Mouse (Mus musculus) gastrocnemius, postnatal 25 days (tissue): Measurements from ENCODE around the gene Mindy4b-ps. TPM values are rescaled to one million over a fixed set of nuclear protein-coding genes. Genes with fewer than 3 reads are reported as not detected.
"Not testable (repeated sequence)": the region's sequence is repeated elsewhere in the genome, so short reads cannot be mapped to it uniquely, and the experiment has no call there.

Experiments used
- DNase-seq: peaks from one replicate; pipeline ENCODE4 v3.0.0; 2022
- long read RNA-seq, 2 experiments: library from polyadenylated mRNA; stranded (forward); transcript quantifications; one replicate each; pipeline ENCODE4 v2.0.0; 2021
- total RNA-seq, 2 experiments: library from RNA; stranded (reverse); gene quantifications; 1 replicate in 1 of 2; 2 replicates in 1 of 2; pipeline ENCODE4 v1.2.3; 2021

The Mindy4b-ps gene
- not detected for total RNA-seq
- long read RNA-seq, experiment 1 = 0 reads
- long read RNA-seq, experiment 2 = 0 reads

DNA sequence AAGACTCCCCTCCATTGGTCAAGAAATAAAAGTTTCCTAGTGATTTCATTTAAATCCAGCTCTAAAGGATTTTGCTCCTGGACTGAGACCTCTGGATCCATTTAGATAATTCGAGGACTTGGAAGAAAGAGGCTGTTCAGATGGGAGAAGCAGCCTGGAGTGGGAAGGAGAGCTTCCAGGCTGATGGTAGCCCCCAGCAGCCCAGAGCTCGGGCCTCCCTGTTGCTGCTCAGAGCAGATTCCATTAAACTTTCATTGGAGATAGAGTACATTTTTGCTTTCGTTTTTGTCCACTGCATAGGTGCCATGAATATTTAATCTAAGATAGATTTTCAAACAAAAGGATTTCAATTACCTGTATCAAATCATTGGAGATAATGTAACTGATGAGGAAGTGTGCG, at the start of gene Mindy4b-ps:
TSS of gene Mindy4b-ps (minus strand) at position 101 of the 400 bp plus-strand sequence.
- DNase-seq = no peak

DNA sequence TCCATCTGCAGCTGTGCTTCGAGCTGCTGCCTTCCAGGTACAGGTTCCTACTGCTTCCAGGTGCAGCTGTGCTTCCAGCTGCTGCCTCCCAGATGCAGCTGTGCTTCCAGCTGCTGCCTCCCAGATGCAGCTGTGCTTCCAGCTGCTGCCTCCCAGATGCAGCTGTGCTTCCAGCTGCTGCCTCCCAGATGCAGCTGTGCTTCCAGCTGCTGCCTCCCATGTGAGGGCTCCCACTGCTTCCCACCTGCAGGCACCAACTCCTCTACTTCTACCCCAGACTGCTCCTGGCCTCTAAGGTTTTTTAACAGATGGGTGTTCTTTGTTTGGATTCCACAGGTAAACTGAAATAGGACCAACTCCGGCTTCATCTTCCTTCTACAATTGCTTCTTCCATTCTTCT, 49.8 kb upstream of the Mindy4b-ps start:
- DNase-seq = not testable (repeated sequence)

DNA sequence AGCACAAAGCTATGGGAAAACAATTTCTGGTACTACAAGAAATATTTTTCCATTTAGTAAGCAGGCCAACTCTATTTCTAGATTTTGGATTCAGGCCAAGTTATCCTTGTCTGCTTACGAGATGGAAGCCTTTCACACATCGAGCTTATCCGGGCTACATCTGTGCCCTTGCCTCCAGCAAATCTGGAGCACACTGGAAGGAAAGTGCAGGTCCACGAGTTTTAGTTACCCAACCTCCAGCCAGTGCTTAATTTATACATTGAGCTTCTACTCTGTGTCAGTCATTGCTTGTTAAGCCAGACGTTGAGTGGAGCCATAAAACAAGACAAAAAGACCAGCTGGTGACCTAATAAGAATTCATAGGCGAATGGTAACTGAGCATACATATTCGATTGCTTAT, 43.6 kb upstream of the Mindy4b-ps start:
- DNase-seq = no peak

DNA sequence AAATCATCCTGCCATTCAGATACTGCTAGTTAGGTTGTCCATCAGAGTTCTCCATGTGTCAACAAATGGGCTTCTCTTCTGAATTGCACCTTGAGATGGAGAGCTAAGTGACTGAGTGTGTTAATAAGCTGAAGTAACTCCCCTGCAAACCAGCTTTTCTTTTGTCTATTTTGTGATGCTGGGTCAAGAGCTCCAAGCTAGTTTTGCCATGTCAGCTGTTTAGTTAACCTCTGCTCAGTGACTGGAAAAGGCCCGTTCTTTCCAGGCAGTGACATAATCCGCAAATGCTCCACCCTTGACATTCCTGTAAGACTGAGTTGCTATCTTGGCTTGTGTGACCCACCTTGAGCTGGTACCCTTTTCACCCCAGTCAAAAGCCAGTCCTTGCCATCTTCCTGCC, 40.9 kb upstream of the Mindy4b-ps start:
- no peak for DNase-seq

DNA sequence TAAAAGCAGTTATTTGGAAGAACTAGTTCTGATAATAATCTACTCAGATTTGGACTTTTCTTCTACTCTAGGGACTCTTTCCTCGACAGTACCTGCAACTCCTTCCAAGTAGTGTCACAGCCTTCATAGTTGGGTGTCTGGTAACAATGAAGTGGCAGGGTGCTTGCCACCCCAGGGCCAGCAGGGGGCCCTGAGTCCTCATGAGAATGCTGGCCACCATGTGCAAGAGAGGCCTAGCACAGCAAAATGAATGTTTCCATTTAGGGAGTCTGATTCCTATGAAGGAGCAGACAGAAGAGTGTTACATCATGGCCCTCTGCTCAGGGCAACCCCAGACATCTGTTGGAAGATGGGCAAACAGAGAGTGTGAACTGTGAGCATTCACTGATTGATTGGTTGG, 21.3 kb upstream of the Mindy4b-ps start:
- no peak for DNase-seq

DNA sequence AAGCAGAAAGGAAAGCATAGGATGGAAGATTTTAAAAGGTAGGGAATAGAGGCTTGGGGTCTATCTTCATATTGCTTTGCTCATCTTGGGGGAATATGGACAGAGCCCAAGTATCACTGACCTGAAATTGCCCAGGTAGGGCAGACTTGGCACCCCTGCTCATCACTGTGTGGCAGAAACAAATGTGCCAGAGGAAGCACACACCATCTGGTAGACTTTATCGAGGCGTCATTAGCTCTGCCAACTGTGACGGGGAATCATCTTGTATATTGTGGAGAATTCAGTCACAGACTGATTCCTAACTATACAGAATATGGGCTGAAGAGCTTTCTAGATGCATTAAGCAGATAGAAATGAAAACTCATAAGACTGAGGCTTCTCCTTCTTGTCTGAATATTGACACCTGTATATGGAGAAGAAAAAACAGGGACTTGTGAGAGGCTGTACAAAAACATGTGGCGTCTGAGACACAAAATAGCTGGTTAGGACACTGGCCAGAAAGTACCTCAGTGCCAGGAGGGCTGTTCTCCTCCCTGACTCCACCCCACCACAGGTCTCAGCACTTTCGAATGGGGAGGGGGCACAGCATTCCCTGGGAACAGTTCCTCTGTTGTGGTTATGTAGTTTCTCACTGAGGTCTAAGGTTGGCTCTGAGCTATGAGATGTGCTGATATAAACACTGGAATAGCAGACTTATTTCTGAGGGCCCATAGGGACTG, 11.5 kb upstream of the Mindy4b-ps start:
- DNase-seq = no peak

DNA sequence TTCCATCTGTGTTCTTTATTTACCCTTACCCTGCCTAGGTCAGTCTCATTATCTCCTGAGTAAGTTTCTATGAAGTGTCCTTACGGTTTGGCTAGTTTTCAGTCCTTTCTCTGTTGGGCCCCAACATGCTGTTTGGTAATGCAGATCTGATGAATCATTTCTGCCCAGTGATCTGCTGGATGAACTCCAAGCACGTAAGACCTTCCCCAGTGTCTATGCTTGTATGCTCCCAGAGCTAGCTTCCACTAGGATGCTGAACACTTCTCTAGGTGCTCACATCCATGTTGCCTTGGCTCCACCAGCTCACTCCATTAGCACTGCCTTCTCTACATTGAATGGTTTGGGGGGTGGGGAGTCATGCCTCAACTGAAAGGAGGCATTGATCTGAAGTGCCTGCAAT, 10.8 kb upstream of the Mindy4b-ps start:
- DNase-seq = no peak

DNA sequence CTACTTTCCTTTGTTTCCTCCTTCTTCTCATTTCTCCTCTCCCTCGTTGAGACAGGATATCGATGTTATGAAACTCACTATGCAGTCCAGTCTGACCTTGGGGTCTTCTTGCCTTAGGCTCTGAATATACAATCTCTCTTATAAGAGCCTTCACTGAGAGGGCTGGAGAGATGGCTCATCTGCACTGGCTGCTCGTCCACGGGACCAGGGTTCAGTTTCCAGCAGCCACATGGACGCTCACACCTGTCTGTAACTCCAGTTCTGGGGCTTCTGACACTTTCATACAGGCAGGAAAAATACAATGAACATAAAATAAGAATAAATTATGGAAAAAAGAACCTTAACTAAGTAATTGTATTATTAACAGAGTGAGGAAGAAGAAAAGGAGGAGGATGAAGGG, 9.5 kb upstream of the Mindy4b-ps start:
- no peak for DNase-seq

DNA sequence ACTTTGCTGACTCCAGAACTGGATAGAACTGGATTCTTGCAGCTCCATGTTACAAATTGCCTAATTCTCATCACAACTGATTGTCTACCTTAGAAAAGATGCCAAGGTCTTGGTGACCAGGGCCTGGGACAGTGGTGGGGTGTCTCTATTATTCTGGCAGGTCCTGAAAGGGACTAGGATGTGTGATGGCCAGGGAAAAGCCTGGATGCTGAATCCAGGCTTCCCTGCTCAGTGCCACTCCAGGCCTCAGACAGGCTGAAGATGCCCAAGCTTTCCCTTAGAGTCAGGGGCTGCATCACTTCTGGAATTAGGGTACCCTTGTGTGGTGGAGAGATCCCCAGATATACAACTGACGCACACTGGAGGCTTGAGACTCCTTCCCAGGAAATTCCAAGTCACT, 7.8 kb upstream of the Mindy4b-ps start:
- DNase-seq = no peak

DNA sequence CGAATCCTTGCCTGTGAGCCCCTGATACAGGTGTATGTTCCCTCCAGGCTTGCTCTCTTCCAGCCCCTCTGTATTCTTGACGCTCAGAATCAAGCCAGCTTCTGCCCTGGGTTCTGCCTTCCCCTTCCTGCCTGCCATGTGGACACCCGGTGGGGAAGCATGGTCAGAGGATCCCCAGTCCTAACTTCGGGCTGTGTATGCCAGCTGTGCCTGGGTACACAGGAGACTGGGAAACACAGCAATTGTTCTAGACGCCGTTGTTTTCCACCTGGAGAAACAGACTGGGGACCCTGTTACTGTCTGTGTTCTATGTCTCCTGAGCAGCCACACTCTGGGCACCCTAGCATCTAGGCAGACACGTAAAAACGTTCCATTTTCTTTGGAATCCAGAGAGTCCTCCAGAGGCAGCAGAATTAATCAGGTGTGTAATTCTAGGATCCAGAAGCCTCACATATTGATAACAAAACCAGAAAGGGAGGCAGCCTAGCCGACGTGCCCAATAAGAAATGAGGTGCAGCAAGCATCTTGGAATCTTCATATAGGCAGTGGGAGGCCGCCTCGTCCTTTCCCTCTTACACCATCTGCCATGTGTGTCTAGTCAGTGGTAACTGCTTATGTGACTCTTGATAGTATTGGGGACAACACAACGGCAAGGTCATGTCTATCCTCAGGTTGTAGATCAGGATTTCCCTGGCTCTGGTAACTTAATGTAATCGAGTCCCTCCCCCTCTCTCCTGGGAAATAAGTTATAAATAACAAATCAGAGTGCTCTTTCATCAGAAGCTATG, 6.4 kb upstream of the Mindy4b-ps start:
- DNase-seq = no peak

DNA sequence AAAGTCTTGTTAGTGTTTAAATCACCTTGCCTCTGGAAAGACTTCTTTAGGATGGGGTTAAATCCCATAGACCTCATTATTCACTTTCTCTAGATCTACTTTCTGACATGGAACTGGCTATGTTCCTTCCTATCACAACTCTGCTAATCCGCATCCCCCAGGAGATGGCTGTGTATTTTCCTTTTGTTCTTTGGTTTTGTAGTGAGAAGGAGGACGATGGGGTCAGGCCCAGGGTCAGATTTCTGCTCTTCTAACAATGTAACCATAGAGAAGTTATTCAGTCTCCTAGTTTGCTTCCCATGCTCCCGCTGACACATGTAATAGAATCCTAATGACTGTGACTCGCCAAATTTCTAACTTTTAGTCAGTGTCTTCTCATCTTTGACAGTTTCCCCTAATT, 4.2 kb upstream of the Mindy4b-ps start:
- no peak for DNase-seq

DNA sequence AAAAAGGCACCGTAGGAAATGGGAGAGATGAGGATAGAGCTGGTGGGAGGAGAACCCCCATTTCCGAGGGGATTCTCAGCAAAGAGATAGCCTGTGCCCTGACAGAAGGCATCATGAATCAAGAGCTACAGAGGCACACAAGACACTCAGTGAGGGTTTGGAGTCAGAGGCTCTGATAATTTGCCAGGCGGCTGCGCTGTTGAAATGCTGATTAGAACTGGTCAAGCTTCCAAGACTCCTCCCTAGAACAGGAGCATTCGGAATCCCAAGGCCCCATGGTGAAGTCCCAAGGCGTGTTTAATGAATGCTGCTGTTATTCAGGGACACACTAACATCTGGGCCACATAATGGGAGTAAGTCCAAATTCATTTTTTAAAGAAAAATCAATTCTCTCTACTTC, 4.8 kb downstream of the Mindy4b-ps start:
- DNase-seq = peak; percentile 12

DNA sequence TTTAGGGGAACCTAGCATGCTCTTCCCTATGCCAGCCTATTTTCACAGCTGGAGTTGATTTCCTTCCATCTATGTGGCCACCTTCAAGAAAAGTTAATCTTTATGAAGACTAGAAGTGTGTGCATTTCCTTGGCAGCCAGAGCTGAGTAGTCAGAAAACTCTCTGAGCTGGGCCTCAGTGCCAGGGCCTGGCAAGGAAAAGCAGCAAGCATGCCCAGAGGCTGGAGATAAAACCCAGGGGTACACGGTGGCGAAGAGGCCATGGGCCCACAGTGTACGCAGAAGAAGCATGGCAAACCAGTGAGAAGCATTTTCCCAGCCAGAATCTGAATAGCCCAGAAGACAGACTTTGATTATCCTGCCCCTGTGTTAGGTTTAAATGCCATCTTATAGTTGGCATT, 7.9 kb downstream of the Mindy4b-ps start:
- no peak for DNase-seq

DNA sequence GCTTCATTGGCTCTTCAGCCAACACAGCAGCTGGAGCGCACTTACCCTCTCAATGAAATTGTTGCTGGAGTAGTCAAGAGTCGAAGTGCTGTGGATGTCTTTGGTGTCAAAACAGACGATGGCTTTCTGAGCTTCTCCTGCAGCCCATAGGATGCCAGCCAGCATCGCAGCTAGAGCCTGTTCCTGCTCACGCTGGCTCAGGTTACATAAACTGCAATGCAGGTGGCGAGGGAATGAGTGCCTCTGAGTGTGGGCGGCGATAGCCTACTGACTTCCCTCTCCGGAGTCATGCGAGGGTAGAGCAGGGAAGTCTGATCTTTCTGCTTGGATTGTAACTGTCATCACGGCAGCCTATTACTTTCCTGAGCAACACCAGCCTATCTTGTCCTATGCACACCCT, 11.8 kb downstream of the Mindy4b-ps start:
- no peak for DNase-seq

DNA sequence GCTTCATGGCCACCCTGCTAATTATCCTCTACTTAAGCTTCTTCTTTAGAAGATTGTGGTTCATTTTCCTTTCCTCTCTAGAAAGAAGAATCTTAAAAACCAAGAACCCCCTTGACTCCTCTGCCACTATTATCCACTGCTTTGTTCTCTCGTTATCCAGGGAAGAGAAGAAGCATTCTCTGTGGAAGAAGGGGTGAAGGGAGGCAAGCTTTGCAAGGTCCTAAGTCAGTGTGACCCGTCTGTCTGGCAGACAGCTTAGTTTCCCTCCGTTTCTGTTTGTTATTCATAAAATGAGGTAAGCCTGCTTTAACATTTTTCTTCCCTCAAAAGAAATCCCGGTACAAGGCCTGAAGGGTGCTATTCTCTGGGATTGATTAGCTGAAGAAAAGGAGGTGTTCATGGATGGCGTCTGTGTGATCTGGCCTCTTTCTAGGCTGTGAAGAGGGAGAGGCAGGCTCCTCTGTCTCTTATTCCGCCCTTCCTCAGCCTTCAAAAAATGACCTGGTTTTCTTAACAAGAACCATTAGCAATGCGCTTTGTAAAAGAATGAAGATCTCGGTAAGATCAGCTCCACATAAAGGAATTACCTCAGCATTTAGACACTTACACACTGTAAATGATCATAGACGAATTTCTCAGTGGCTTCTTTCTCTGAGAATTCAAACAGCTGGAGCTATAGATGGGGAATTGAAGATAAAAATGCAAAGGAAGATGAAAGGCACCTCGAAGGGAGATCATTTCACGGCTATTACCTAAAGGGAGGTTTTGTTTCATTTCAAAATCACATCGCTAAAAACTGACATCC, 12.8 kb downstream of the Mindy4b-ps start:
- DNase-seq = no peak

DNA sequence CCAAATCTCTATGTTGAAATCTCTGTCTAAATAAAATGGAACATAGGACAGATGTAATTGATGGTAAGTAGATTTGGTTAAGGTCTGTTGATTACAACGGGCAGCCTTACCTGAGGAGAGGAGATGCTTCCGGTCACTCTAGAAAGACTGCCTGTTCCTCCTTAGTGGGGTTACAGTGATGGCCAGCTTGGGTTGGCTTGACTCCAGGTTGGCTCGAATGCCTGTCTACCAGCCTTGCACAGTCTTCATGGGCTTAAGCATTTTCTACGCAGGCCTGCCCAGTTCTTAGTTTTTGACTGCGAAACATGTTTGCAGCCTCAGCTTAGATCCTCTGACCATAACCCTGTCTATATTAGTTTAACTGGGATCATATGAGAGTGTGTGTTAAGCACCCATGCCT, 13.5 kb downstream of the Mindy4b-ps start:
- no peak for DNase-seq

DNA sequence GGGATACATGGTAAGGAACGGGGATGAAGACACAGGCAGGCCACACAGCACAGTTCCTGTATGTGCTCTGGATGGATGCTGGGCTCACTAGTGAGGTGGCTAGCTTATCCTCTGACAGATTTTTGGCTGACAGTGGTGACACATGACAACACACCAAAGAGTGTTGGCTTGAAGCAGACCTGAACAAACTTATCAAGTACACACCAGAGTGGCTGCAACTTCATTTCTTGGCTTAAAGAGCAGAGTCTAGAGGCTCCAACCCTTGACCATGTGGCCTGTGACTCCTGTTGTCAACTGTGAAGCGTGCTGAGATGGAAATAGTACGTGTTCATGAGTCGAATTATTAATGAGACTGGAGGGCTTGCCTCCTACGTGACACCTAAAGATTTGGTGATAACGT, 17.4 kb downstream of the Mindy4b-ps start:
- DNase-seq = no peak

DNA sequence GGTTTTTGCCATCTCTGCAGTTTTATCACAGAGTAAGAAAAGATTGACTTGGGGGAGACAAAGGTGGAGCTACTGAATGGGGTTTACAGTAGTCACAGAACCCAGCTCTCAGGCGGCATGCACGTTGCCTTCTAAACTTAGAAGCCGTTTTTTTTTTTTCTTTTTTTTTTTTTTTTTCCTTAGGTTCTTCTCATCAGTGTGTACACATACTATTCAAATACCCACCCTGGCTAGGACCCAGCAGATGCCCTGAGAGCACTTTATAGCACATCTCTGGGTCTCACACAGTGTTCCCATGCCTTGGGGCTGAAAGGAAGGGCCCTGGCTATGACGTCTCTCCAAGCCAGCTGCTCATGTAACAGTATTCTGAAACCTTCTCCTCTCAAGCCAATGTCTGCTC, 23.4 kb downstream of the Mindy4b-ps start:
- no peak for DNase-seq

DNA sequence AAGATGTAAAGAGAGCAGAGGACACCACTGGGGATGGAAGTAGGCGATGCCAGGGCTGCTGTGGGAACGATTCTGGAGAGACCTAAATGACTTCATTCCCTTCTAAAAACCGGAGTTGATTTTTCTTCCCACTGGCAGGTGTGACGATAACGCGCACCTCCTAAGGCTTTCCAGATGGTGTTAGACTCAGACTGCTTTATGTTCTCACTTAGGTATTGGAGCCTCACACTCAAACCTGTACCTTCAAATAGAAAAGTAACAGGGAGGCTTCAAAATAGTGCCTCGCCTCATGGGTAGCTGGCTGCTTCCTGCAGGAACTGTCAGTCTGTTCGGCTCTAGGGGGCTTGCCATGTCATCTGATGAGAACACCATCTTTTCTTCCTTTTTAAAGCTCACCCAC, 23.9 kb downstream of the Mindy4b-ps start:
- DNase-seq = no peak

DNA sequence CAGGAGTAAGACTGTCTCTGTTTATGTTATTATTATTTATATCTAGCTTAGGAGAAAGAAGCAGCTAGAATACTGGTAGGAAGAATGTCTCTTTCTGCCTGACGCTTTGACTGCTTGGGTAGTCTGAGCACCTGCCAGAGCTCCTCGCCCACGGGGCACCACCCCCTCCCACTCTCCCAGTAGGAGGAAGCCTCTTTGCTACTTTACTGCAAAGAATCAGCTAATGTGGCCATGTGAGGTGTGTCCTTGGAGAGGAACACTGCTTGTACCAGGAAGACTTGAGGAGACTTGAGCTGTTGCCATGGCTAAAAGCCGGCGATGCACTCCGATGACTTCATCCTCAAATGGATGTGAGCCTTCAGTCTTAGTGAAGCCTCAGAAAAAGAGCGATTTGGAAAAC, 32.6 kb downstream of the Mindy4b-ps start:
- DNase-seq = no peak

DNA sequence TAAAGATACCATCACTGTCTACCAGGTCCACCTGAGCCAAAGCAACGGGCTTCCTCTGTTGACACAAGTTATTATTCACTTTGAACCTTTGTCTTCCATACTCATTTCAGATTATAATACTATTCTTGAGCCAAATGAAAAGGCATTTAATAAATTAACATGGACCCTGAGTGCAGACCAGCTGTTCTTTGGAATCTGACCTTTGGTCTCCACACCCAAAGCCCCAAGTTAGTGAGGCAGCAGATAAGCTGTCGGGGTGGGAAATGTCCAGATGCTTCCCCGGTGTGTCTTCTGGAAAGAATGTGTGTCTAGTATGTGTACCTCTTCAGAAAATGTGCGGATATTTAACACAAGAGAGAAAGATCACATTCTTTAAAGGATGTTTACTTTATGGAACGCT, 33.1 kb downstream of the Mindy4b-ps start:
- no peak for DNase-seq

DNA sequence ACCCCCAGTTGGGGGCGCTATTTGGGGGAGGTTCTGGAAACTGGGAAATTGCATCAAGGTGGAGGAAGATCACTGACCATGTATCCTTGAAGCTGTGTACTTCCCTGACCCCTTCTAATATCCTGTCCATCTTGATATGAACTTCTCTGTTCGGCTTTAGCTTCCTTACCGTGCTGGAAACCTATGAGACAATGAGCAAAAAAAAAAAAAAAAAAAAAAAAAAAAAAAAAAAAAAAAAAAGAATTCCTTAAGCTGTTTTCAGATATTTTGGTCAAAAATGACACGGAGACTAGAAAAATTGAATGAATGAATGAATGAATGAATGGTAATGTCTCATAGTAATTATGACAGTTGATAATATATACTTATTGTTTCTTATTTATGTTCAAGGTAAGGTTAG, 35.6 kb downstream of the Mindy4b-ps start:
- no peak for DNase-seq

DNA sequence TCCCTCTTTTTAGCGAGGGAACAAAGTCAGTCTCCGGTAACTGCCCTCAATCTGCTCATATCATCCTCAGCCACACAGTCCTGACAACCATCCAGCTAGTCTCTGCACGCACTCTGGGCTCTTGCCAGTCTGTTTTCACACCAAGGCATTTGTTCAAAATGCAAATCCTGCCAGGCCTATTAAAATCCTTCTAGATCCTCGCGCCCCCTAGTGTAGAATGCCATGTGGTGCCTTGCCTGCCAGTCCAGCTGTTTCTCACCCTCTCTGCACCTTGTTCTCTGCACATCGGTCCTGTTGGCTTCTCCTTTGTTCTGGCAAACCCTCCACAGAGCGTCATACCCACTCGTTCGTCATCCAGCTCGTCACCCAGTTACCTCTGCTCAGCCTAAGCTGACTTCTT, 36.2 kb downstream of the Mindy4b-ps start:
- DNase-seq = peak; percentile 11
